Mouse (Mus musculus) megakaryocyte-erythroid progenitor cell, adult 5-6 weeks (primary cell): ENCODE measurements around the gene Camsap2. TPM values are rescaled to one million over a fixed set of nuclear protein-coding genes. Genes with fewer than 3 reads are reported as not detected.
A peak's percentile ranks its signal among the peaks of the same experiment; 100 is the strongest.

Source experiments
- ATAC-seq: replicated peaks from 2 replicates; pipeline ENCODE4 v1.8.0; 2016; ENCODE audit warnings: mild to moderate bottlenecking, inconsistent platforms; ENCODE audit not compliant: severe bottlenecking, poor library complexity, low FRiP score, low TSS enrichment
- total RNA-seq, 2 experiments: library from RNA; stranded (forward) in 1 of 2; stranded (reverse) in 1 of 2; fragments of 200-1000, 215-1000 nt in 1 of 2; fragments of >200 nt in 1 of 2; fragmentation: Nextera tagmentation in 1 of 2; gene quantifications; 2 replicates each; pipeline ENCODE4 v1.2.3; 2014 to 2017

The Camsap2 gene
- total RNA-seq (2014; fragmentation: Nextera tagmentation) (39.3 and 45.6 TPM in 2 replicates), total RNA-seq (2017) (56.3 and 64.4 TPM in 2 replicates)

- ATAC-seq, result peak; percentile 70
These were observed at the start of gene Camsap2 for GRCm38 (mm10) chr1:136345454-136346372. Gene Camsap2 (minus strand): TSS chr1:136346104.

- ATAC-seq, result no peak
These were observed 49.2 kb upstream of the Camsap2 start for GRCm38 (mm10) chr1:136395073-136395472.

GRCm38 (mm10) chr1:136394506-136394905 lies 48.6 kb upstream of the Camsap2 start:
- peak; percentile 68; the same call in 1 of the 2 replicates for ATAC-seq

- ATAC-seq, result no peak
These were observed 41.0 kb upstream of the Camsap2 start for GRCm38 (mm10) chr1:136386914-136387313.

GRCm38 (mm10) chr1:136381583-136381982 lies 35.7 kb upstream of the Camsap2 start:
- ATAC-seq, result no peak

- no peak for ATAC-seq
These were observed 35.3 kb upstream of the Camsap2 start for GRCm38 (mm10) chr1:136381169-136381568.

GRCm38 (mm10) chr1:136380606-136381005 lies 34.7 kb upstream of the Camsap2 start:
- ATAC-seq, result no peak

- ATAC-seq, result no peak
These were observed 34.3 kb upstream of the Camsap2 start for GRCm38 (mm10) chr1:136380161-136380560.

GRCm38 (mm10) chr1:136379261-136379660 lies 33.4 kb upstream of the Camsap2 start:
- no peak for ATAC-seq

GRCm38 (mm10) chr1:136365986-136366385 lies 20.1 kb upstream of the Camsap2 start:
- no peak for ATAC-seq

GRCm38 (mm10) chr1:136364711-136365110 lies 18.8 kb upstream of the Camsap2 start:
- ATAC-seq, result no peak

GRCm38 (mm10) chr1:136363035-136363434 lies 17.1 kb upstream of the Camsap2 start:
- no peak for ATAC-seq

GRCm38 (mm10) chr1:136362567-136362966 lies 16.7 kb upstream of the Camsap2 start:
- ATAC-seq, result no peak

GRCm38 (mm10) chr1:136361373-136361772 lies 15.5 kb upstream of the Camsap2 start:
- no peak for ATAC-seq

- ATAC-seq, result peak; percentile 88
These were observed 15.0 kb upstream of the Camsap2 start for GRCm38 (mm10) chr1:136360909-136361308.

- ATAC-seq, result no peak
These were observed 13.0 kb upstream of the Camsap2 start for GRCm38 (mm10) chr1:136358841-136359360.

GRCm38 (mm10) chr1:136355651-136356050 lies 9.7 kb upstream of the Camsap2 start:
- ATAC-seq, result no peak

GRCm38 (mm10) chr1:136350699-136351200 lies 4.8 kb upstream of the Camsap2 start:
- ATAC-seq, result no peak

GRCm38 (mm10) chr1:136348137-136348536 lies 2.2 kb upstream of the Camsap2 start:
- ATAC-seq, result no peak

- peak; percentile 87 for ATAC-seq
These were observed 1.2 kb upstream of the Camsap2 start for GRCm38 (mm10) chr1:136347140-136347539.
